Mouse (Mus musculus) liver, embryonic 18 days (tissue): ENCODE data around the gene Grxcr1. TPM values are rescaled to one million over a fixed set of nuclear protein-coding genes. Genes with fewer than 3 reads are reported as not detected.

Source experiments
- polyA plus RNA-seq: library from polyadenylated mRNA; depleted of rRNA; stranded (reverse); fragments of >200 nt; gene quantifications from 2 replicates; pipeline ENCODE4 v1.2.3, GENCODE M21; 2012; rRNA removed

Grxcr1 gene
- polyA plus RNA-seq, result not detected in 2 replicates

DNA sequence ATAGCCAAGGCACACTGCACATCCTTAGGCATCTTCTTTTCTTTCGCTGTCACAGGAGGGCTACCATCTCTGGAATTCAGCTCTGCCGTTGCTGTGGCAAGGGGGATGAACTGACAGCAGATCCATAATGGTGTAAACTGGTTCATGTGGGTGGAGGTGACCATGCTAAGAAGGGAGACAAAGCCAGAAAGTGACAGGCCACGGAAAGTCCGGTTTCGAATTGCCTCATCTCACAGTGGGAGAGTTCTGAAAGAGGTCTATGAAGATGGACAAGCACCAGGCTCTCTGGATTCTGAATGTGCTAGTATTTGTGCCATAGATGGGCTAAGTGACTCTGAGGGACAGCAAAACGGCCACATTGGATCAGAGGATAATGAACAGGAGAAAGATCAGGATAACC lies at the start of gene Grxcr1:
TSS of gene Grxcr1 (plus strand) at position 92 of the 400 bp plus-strand sequence.

Other genes starting within 250 kb of the Grxcr1 start
- gene Atp8a1, start 184.4 kb upstream of the Grxcr1 start, polyA plus RNA-seq, result 11.4 and 13.1 TPM in 2 replicates
- gene Gm5108, start 90.2 kb upstream of the Grxcr1 start, polyA plus RNA-seq, result not detected in 2 replicates
- gene Gm21905, start 85.4 kb upstream of the Grxcr1 start, polyA plus RNA-seq, result not detected in 2 replicates